Mouse (Mus musculus): ENCODE data around the gene Tmem229a. TPM values are rescaled to one million over a fixed set of nuclear protein-coding genes. Genes with fewer than 3 reads are reported as not detected.

Tmem229a gene
- total RNA-seq (2023), result not detected in 4 replicates

GRCm38 (mm10) chr6:24955946-24956585, at the start of gene Tmem229a:
Tmem229a (minus strand) TSS chr6:24956297.

Other genes with a start within 250 kb of the Tmem229a start
- not detected in 4 replicates for gene Hyal6, start 223.1 kb downstream of the Tmem229a start, total RNA-seq (2023)
- not detected in 4 replicates for gene Hyal4, start 208.0 kb downstream of the Tmem229a start, total RNA-seq (2023)
- gene Spam1, start 165.1 kb downstream of the Tmem229a start, total RNA-seq (2023), result not detected in 4 replicates
- gene Hyal5, start 98.3 kb downstream of the Tmem229a start, total RNA-seq (2023), result not detected in 4 replicates

All from B cell, adult 62 days (primary cell).